Mouse (Mus musculus) lung, embryonic 16.5 days (tissue): Measurements from ENCODE around the gene Ddx25. TPM values are rescaled to one million over a fixed set of nuclear protein-coding genes. Genes with fewer than 3 reads are reported as not detected.

Experiments used
- ATAC-seq: fragments of 200-750 bp; cut with Nextera tagmentation; 2 replicates; pipeline ENCODE4 v1.8.0; 2017; ENCODE audit warnings: low read depth, mild to moderate bottlenecking, moderate library complexity
- H3K27ac ChIP-seq: fragments of 300-500 bp; sonication (generic); 2 replicates; pipeline ENCODE4 v1.5.1; 2014; ENCODE audit warnings: mild to moderate bottlenecking, control low read depth, low read length
- H3K27me3 ChIP-seq: fragments of 300-500 bp; sonication (generic); 2 replicates; pipeline ENCODE4 v1.6.1; 2014; ENCODE audit warnings: low read depth, low read length, mixed read lengths; ENCODE audit not compliant: control insufficient read depth, insufficient read depth
- H3K36me3 ChIP-seq: fragments of 300-500 bp; sonication (generic); 2 replicates; pipeline ENCODE4 v1.6.1; 2014; ENCODE audit warnings: low read length; ENCODE audit not compliant: control insufficient read depth, insufficient read depth
- H3K4me1 ChIP-seq: fragments of 300-500 bp; sonication (generic); replicated peaks from 2 replicates; pipeline ENCODE4 v1.6.1; 2014; ENCODE audit warnings: low read length, mixed read lengths; ENCODE audit not compliant: control insufficient read depth, insufficient read depth
- H3K4me2 ChIP-seq: fragments of 300-500 bp; sonication (generic); 2 replicates; pipeline ENCODE4 v1.6.1; 2014; ENCODE audit warnings: low read depth, low read length, control low read depth
- H3K4me3 ChIP-seq: fragments of 300-500 bp; sonication (generic); 2 replicates; pipeline ENCODE4 v1.5.1; 2014; ENCODE audit warnings: mild to moderate bottlenecking, low read length, control low read depth
- H3K9ac ChIP-seq: fragments of 300-500 bp; sonication (generic); 2 replicates; pipeline ENCODE4 v1.6.1; 2014; ENCODE audit warnings: low read length, control low read depth
- H3K9me3 ChIP-seq: fragments of 300-500 bp; sonication (generic); 2 replicates; pipeline ENCODE4 v1.6.1; 2016; ENCODE audit warnings: low read length; ENCODE audit not compliant: control insufficient read depth
- WGBS: fragments of 180-500 bp; shearing (Covaris S2); extraction: QIAGEN DNeasy Blood & Tissue Kit; methylation state at CpG from one replicate; pipeline ENCODE4 v1.1.7; 2014; 5-methylcytosine and 5-hydroxymethylcytosine counted together
- polyA plus RNA-seq: library from polyadenylated mRNA; unstranded; fragments of >200 nt; fragmentation: Nextera tagmentation; extraction: Ambion mirVana; gene quantifications from 2 replicates; pipeline ENCODE4 v1.2.1, GENCODE M21; 2015

Gene Ddx25
- polyA plus RNA-seq, 1 experiment from 2014 or later: 0.77 TPM

DNA sequence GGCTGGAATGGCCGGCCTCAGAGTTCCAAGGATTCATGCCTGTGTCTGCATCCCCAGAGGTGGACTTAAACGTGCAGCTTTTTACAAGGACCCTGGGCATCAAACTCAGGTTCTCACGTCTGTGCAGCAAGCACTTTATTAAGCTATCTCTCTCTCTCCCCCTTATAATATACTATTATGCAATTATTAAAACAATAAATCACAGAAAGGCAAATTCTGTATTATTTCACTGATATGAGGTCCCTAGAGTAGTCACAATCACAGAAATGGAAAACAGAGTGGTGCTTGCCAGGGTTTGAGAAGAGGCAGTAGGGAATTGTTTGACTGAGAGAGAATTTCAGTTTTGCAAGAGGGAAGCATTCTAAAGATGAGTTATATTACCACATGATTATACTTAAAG lies 29.2 kb downstream of the Ddx25 start:
- Histone ChIP-seq H3K4me3 (no peak overlapping the region), H3K4me1 (peaks cover under 1% of the 10 kb centered on the region; the same call in 1 of the 2 replicates), H3K4me2 (no peak overlapping the region), H3K9me3 (no peaks in the 10 kb centered on the region), H3K9ac (no peak overlapping the region), H3K27me3 (no peaks in the 10 kb centered on the region), H3K27ac (no peak overlapping the region), H3K36me3 (no peaks in the 10 kb centered on the region)
- no peak for ATAC-seq
- 47% methylated on average over 3 of the region's 3 CpGs for WGBS

DNA sequence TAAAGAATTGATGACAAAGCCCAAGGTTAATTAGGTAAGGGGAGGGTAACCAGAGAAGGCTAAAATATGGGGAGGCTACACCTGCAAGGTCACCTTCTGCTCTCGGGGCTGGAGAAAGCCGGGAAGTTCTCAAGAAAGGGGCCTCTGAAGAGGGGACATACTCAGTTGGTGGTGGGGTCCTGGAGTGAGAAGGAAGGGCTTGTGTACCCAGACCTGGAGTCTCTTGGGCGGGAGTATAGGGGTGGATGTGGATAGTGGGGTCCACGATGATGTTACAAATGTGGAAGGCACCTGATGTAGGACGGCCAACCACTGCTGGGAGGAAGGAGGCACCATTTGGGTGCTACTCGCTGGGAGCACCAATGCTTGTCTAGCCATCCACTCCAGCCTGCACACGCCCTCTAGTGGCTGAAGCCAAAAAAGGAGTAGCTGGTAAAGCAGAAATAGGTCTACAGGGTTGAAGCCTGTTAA lies 34.4 kb downstream of the Ddx25 start:
- H3K4me3 ChIP-seq: no peak overlapping the region
- H3K4me2 ChIP-seq: no peak overlapping the region
- WGBS: 19% methylated on average over 7 of the region's 7 CpGs
- H3K9me3 ChIP-seq: no peaks in the 10 kb centered on the region
- peak; percentile 78 for ATAC-seq
- peaks cover 15% of the 10 kb centered on the region for H3K4me1 ChIP-seq
- H3K36me3 ChIP-seq: no peaks in the 10 kb centered on the region
- H3K27ac ChIP-seq: peak overlapping the region; percentile 21; the same call in 1 of the 2 replicates
- no peak overlapping the region for H3K9ac ChIP-seq
- no peaks in the 10 kb centered on the region for H3K27me3 ChIP-seq

GRCm38 (mm10) chr9:35523541-35523940 lies 34.8 kb downstream of the Ddx25 start:
- no peak overlapping the region for H3K9ac ChIP-seq
- H3K27me3 ChIP-seq: no peaks in the 10 kb centered on the region
- peaks cover 15% of the 10 kb centered on the region for H3K4me1 ChIP-seq
- WGBS: 25% methylated on average over 5 of the region's 5 CpGs
- no peak overlapping the region for H3K4me3 ChIP-seq
- H3K9me3 ChIP-seq: no peaks in the 10 kb centered on the region
- H3K36me3 ChIP-seq: no peaks in the 10 kb centered on the region
- peak; percentile 90 for ATAC-seq
- no peak overlapping the region for H3K4me2 ChIP-seq
- peak overlapping the region; percentile 35 for H3K27ac ChIP-seq

GRCm38 (mm10) chr9:35522821-35523515 lies 35.4 kb downstream of the Ddx25 start:
- Histone ChIP-seq H3K4me3 (no peak overlapping the region), H3K27ac (peak overlapping the region; percentile 35), H3K4me2 (no peak overlapping the region), H3K4me1 (peaks cover 15% of the 10 kb centered on the region), H3K9ac (no peak overlapping the region), H3K9me3 (no peaks in the 10 kb centered on the region), H3K27me3 (no peaks in the 10 kb centered on the region), H3K36me3 (no peaks in the 10 kb centered on the region)
- peak; percentile 36 for ATAC-seq
- 68% methylated on average over 1 of the region's 1 CpGs for WGBS

GRCm38 (mm10) chr9:35522241-35522640 lies 36.1 kb downstream of the Ddx25 start:
- no peak for ATAC-seq
- 70% methylated on average over 2 of the region's 2 CpGs for WGBS
- Histone ChIP-seq H3K4me1 (peaks cover 15% of the 10 kb centered on the region), H3K4me3 (no peak overlapping the region), H3K36me3 (no peaks in the 10 kb centered on the region), H3K27me3 (no peaks in the 10 kb centered on the region), H3K4me2 (no peak overlapping the region), H3K9ac (no peak overlapping the region), H3K27ac (no peak overlapping the region), H3K9me3 (no peaks in the 10 kb centered on the region)

- Histone ChIP-seq H3K9me3 (no peaks in the 10 kb centered on the region), H3K9ac (no peak overlapping the region), H3K4me3 (no peak overlapping the region), H3K36me3 (no peaks in the 10 kb centered on the region), H3K27ac (no peak overlapping the region), H3K27me3 (no peaks in the 10 kb centered on the region), H3K4me2 (no peak overlapping the region), H3K4me1 (peaks cover 15% of the 10 kb centered on the region)
- WGBS: 64% methylated on average over 6 of the region's 6 CpGs
- no peak for ATAC-seq
Observed at GRCm38 (mm10) chr9:35520631-35521348, 37.5 kb downstream of the Ddx25 start.

- Histone ChIP-seq H3K27ac (no peak within 1 kb of the TSS), H3K36me3 (no peaks in the 10 kb centered on the region), H3K4me2 (no peak within 1 kb of the TSS), H3K4me3 (no peak within 1 kb of the TSS), H3K9ac (no peak within 1 kb of the TSS), H3K4me1 (peaks cover 4% of the 10 kb centered on the region), H3K9me3 (no peaks in the 10 kb centered on the region), H3K27me3 (no peaks in the 10 kb centered on the region)
- 76% methylated on average over 3 of the region's 3 CpGs for WGBS
- ATAC-seq: no peak
Observed at GRCm38 (mm10) chr9:35518169-35518568, 40.2 kb downstream of the Ddx25 start, which contains the start of gene Gm1113. Gene Gm1113 (minus strand): TSS chr9:35518269.

GRCm38 (mm10) chr9:35516711-35517110 lies 41.6 kb downstream of the Ddx25 start:
- no peaks in the 10 kb centered on the region for H3K9me3 ChIP-seq
- no peaks in the 10 kb centered on the region for H3K4me1 ChIP-seq
- no peak overlapping the region for H3K9ac ChIP-seq
- H3K27me3 ChIP-seq: no peaks in the 10 kb centered on the region
- WGBS: 87% methylated on average over 15 of the region's 16 CpGs
- H3K4me2 ChIP-seq: no peak overlapping the region
- no peak for ATAC-seq
- no peak overlapping the region for H3K4me3 ChIP-seq
- no peak overlapping the region for H3K27ac ChIP-seq
- no peaks in the 10 kb centered on the region for H3K36me3 ChIP-seq

GRCm38 (mm10) chr9:35516182-35516581 lies 42.1 kb downstream of the Ddx25 start:
- Histone ChIP-seq H3K9ac (no peak overlapping the region), H3K27ac (no peak overlapping the region), H3K4me3 (no peak overlapping the region), H3K27me3 (peaks cover 2% of the 10 kb centered on the region; the same call in 1 of the 2 replicates), H3K9me3 (no peaks in the 10 kb centered on the region), H3K4me2 (no peak overlapping the region), H3K36me3 (no peaks in the 10 kb centered on the region), H3K4me1 (no peaks in the 10 kb centered on the region)
- no peak for ATAC-seq
- WGBS: 72% methylated on average over 5 of the region's 5 CpGs
